Mouse (Mus musculus) spleen, adult 2 months (tissue): ENCODE results near the gene Nudt15. TPM values are rescaled to one million over a fixed set of nuclear protein-coding genes. Genes with fewer than 3 reads are reported as not detected.
"Not testable (repeated sequence)": the region's sequence is repeated elsewhere in the genome, so short reads cannot be mapped to it uniquely, and the experiment has no call there.

Experiments
- DNase-seq, 2 experiments: peaks; one replicate each; pipeline versions ENCODE4 v3.0.0 to v3.0.0-alpha.2; 2012 to 2021; ENCODE audit warnings: low spot score in 2 of 2, low read depth in 1 of 2
- H3K27ac ChIP-seq: fragments of 200-500 bp; 2 replicates; pipeline ENCODE4 v1.5.1; 2012; ENCODE audit warnings: low read length, inconsistent platforms; ENCODE audit not compliant: insufficient read depth
- H3K27me3 ChIP-seq: fragments of 200-500 bp; 2 replicates; pipeline ENCODE4 v1.6.1; 2012; ENCODE audit warnings: mild to moderate bottlenecking, moderate library complexity, low read length, inconsistent platforms; ENCODE audit not compliant: control insufficient read depth, insufficient read depth
- H3K36me3 ChIP-seq: fragments of 200-500 bp; 2 replicates; pipeline ENCODE4 v1.6.1; 2012; ENCODE audit warnings: mild to moderate bottlenecking, low read length, inconsistent platforms; ENCODE audit not compliant: control insufficient read depth, insufficient read depth
- H3K4me1 ChIP-seq: fragments of 200-500 bp; 2 replicates; pipeline ENCODE4 v1.6.1; 2011; ENCODE audit warnings: inconsistent platforms; ENCODE audit not compliant: control insufficient read depth, insufficient read depth, insufficient read length
- H3K4me3 ChIP-seq: fragments of 200-500 bp; 2 replicates; pipeline ENCODE4 v1.5.1; 2011; ENCODE audit warnings: mild to moderate bottlenecking, inconsistent platforms; ENCODE audit not compliant: insufficient read depth, insufficient read length; ENCODE audit errors: extremely low read depth
- CTCF ChIP-seq: fragments of 200-500 bp; IDR thresholded peaks from 2 replicates; pipeline ENCODE4 v1.5.1; 2011; ENCODE audit warnings: mild to moderate bottlenecking, inconsistent platforms; ENCODE audit not compliant: insufficient read depth, insufficient read length, insufficient replicate concordance; ENCODE audit errors: extremely low read depth
- POLR2A ChIP-seq: fragments of 200-500 bp; IDR thresholded peaks from 2 replicates; pipeline ENCODE4 v1.6.1; 2011; ENCODE audit warnings: low read depth, low read length, inconsistent platforms
- WGBS: fragments of 180-500 bp; shearing (Covaris S2); methylation state at CpG from one replicate; pipeline ENCODE4 v1.1.7; 2018; 5-methylcytosine and 5-hydroxymethylcytosine counted together
- polyA plus RNA-seq: library from polyadenylated mRNA; depleted of rRNA; stranded (reverse); fragments of >200 nt; gene quantifications from 2 replicates; pipeline ENCODE4 v1.2.3, GENCODE M21; 2012; rRNA removed

Gene Nudt15
- 2.3 and 2.4 TPM in 2 replicates for polyA plus RNA-seq

DNA sequence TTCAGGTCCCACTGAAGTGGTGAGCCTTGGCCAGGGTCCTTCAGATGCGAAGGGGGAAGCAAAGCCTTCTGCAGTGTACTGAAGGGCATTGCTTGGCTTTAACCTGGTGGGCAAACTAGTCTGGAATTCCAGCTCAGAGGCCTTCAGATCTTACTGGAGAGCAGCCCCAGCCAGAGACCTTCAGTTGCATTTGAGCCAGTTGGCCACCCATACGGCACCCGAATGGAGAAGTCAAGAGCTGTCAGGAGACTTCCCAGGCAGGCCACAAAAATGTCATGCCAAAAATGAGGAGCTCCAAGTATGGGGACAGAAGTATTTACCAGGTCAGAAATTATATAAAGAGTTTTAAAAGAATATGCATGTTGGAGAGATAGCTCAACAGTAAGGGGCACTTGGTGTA is at the start of gene Nudt15:
Nudt15 (minus strand) TSS at position 192 of the 400 bp plus-strand sequence.
- H3K4me3 ChIP-seq = no peak within 1 kb of the TSS
- no peaks in the 10 kb centered on the region for H3K27me3 ChIP-seq
- peaks cover 2% of the 10 kb centered on the region; the same call in 1 of the 2 replicates for H3K4me1 ChIP-seq
- no peak within 1 kb of the TSS for H3K27ac ChIP-seq
- no peaks in the 10 kb centered on the region for H3K36me3 ChIP-seq
- TF ChIP-seq POLR2A = no peak
- no peak for DNase-seq
- 90% methylated on average over 3 of the region's 3 CpGs for WGBS

DNA sequence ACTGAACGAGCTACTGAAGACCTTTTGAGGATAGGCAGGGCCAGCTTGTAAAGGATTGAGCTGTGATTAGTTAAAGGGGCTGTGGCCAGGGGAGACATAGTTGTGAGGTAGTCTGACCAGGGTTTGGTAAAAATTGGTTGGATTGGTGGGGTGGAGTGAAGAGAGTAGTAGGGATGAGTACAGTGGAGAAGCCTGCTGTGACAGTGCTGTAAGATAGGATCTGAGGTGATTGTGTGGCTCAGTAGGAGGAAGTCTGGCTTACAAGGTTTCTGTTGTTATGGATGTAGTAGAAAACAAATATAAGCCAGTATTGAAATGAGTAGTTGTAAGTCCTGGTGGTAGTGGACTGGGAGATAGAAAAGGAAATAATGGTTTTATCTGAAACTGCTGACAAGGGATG is 44.1 kb upstream of the Nudt15 start:
- Histone ChIP-seq H3K4me3 (no peak overlapping the region), H3K36me3 (peaks cover 23% of the 10 kb centered on the region), H3K27me3 (no peaks in the 10 kb centered on the region), H3K4me1 (no peaks in the 10 kb centered on the region), H3K27ac (no peak overlapping the region)
- DNase-seq = no peak
- TF ChIP-seq POLR2A (no peak), CTCF (no peak)
- WGBS = 85% methylated on average over 1 of the region's 1 CpGs

DNA sequence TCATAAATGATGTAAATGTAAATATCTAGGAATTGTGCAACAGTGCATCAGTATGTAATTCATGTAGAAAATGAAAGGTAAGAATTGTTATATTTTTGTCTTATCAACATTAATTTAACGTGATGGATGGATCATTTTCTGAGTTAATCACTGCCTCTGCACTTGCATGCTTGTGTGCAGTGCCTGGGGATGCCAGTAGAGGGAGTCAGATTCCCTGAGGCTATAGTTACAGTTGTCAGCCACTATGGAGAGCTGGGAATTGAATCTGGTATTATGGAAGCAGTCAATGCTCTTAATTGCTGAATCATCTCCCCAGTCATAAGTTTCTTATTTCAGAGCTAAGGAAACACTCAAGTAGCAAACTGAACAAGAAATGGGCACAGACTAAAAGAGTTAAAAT is 40.0 kb upstream of the Nudt15 start:
- peaks cover 11% of the 10 kb centered on the region for H3K36me3 ChIP-seq
- DNase-seq = no peak
- WGBS = 93% methylated on average over 1 of the region's 1 CpGs
- H3K4me3 ChIP-seq = no peak overlapping the region
- TF ChIP-seq POLR2A (no peak), CTCF (no peak)
- no peaks in the 10 kb centered on the region for H3K4me1 ChIP-seq
- H3K27ac ChIP-seq = no peak overlapping the region
- no peaks in the 10 kb centered on the region for H3K27me3 ChIP-seq

DNA sequence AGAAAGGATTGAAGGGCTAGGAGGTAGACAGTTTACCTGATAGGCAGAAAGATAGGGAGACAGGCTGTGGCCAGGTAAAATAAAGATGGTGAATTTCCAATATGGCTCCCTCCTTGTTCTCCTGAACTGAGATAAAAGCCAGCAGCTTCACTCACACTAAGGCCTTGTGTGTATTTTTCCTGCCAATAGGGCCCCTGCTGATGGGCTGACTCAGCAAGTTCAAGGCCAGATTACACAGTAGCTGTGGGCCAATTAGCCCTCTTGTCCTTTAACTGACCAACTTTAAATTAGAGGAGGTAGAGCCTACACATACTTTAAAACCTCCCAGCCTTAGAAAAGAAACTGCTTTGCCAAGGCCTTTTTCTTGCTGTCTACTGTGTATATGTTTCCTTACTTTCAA is 28.3 kb upstream of the Nudt15 start:
- Histone ChIP-seq H3K4me1 (no peaks in the 10 kb centered on the region), H3K27me3 (no peaks in the 10 kb centered on the region), H3K36me3 (peaks cover 11% of the 10 kb centered on the region), H3K4me3 (no peak overlapping the region), H3K27ac (no peak overlapping the region)
- TF ChIP-seq POLR2A (no peak), CTCF (no peak)
- DNase-seq = no peak

DNA sequence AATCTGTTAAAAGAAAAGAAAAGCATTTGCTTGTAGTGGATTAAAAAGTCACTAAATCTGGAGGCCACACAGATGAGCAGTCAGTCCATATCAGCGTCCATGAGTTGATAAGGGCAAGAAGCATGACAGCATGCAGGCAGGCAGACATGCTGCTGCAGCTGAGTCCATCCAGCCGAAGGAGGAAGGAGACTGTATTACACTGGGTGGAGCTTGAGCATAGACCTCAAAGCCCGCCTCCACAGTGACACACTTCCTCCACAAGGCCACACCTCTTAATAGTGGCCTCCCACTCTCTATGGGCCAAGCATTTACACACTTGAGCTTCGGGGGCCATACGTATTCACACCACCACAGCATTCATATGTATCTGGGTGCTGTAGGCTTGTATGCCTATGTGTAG is 26.0 kb upstream of the Nudt15 start:
- Histone ChIP-seq H3K4me3 (no peak overlapping the region), H3K27ac (no peak overlapping the region), H3K4me1 (no peaks in the 10 kb centered on the region), H3K27me3 (no peaks in the 10 kb centered on the region), H3K36me3 (peaks cover 15% of the 10 kb centered on the region)
- TF ChIP-seq POLR2A = no peak
- TF ChIP-seq CTCF = no peak
- WGBS = 87% methylated on average over 5 of the region's 5 CpGs
- DNase-seq = no peak

DNA sequence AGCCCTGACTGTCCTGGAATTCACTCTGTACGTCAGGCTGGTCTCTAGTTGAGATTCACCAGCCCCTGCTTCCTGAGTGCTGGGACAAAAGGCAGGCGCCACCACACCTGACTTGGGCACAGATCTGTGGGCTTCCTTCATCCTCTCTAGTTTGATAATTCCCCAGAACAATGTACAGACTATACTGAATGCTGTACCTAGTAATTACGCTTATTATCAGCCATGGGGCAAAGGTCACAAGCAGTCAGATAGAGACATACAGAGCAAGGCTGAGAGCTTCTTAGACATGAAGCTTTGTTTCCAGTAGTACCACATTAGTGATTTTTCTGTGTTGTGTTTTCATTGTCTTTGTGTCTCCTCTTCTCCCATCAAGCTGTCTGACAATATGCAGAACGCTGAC is 23.1 kb upstream of the Nudt15 start:
- WGBS = 97% methylated on average over 4 of the region's 4 CpGs
- Histone ChIP-seq H3K36me3 (peaks cover 13% of the 10 kb centered on the region), H3K27me3 (no peaks in the 10 kb centered on the region), H3K4me1 (no peaks in the 10 kb centered on the region), H3K27ac (no peak overlapping the region), H3K4me3 (no peak overlapping the region)
- TF ChIP-seq POLR2A (no peak), CTCF (no peak)
- DNase-seq = no peak

DNA sequence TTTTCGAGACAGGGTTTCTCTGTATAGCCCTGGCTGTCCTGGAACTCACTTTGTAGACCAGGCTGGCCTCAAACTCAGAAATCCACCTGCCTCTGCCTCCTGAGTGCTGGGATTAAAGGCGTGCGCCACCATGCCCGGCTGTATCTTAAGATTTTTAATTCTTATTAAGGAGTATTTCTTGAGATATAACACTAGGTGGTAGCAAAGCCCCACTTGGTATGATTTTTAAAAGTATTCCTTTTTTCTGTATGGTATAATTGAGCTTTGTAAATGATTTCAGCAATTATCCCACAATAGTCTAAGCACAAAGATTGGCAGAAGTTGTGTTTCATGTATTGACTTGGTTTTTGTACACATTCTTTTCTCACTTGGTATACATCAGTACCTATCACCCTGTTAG is 21.8 kb upstream of the Nudt15 start:
- not testable (repeated sequence) for DNase-seq, H3K4me1 ChIP-seq, H3K27ac ChIP-seq, H3K27me3 ChIP-seq, H3K4me3 ChIP-seq
- 86% methylated on average over 4 of the region's 4 CpGs for WGBS
- peaks cover 13% of the 10 kb centered on the region for H3K36me3 ChIP-seq
